Mouse (Mus musculus) brown adipose tissue, adult 24 weeks (tissue): ENCODE measurements around the gene Mgea5. TPM values are rescaled to one million over a fixed set of nuclear protein-coding genes. Genes with fewer than 3 reads are reported as not detected.

Experiments used
- H3K27ac ChIP-seq: fragments of 200-500 bp; replicated peaks from 2 replicates; pipeline ENCODE4 v1.5.1; 2012; ENCODE audit warnings: low read depth, mild to moderate bottlenecking, low read length
- H3K4me1 ChIP-seq: fragments of 200-500 bp; 2 replicates; pipeline ENCODE4 v1.6.1; 2012; ENCODE audit warnings: low read length, mixed read lengths; ENCODE audit not compliant: control insufficient read depth, insufficient read depth, insufficient read length
- H3K4me3 ChIP-seq: fragments of 200-500 bp; 2 replicates; pipeline ENCODE4 v1.5.1; 2012; ENCODE audit warnings: low read depth, mild to moderate bottlenecking, low read length, moderate library complexity; ENCODE audit not compliant: insufficient read depth
- polyA plus RNA-seq: library from polyadenylated mRNA; stranded (reverse); fragments of >200 nt; gene quantifications from 2 replicates; pipeline ENCODE4 v1.2.4, GENCODE M21; 2012; ENCODE audit not compliant: missing spikeins, insufficient read depth, insufficient read length

The Mgea5 gene
- 24.6 and 48.1 TPM in 2 replicates for polyA plus RNA-seq

- H3K4me1 ChIP-seq: peaks cover 13% of the 10 kb centered on the region; the same call in 1 of the 2 replicates
- peak within 1 kb of the TSS; percentile 97 for H3K4me3 ChIP-seq
- H3K27ac ChIP-seq: peak within 1 kb of the TSS; percentile 81
Measured at GRCm38 (mm10) chr19:45783181-45783932, at the start of gene Mgea5. Mgea5 (minus strand) TSS chr19:45783837.

- H3K4me3 ChIP-seq: no peak overlapping the region
- H3K4me1 ChIP-seq: no peaks in the 10 kb centered on the region
- H3K27ac ChIP-seq: no peak overlapping the region
Measured at GRCm38 (mm10) chr19:45830679-45831078, 47.0 kb upstream of the Mgea5 start.

GRCm38 (mm10) chr19:45827736-45828135 lies 44.1 kb upstream of the Mgea5 start:
- H3K27ac ChIP-seq: no peak overlapping the region
- no peaks in the 10 kb centered on the region for H3K4me1 ChIP-seq
- no peak overlapping the region for H3K4me3 ChIP-seq

GRCm38 (mm10) chr19:45827125-45827524 lies 43.5 kb upstream of the Mgea5 start:
- Histone ChIP-seq H3K4me3 (no peak overlapping the region), H3K4me1 (no peaks in the 10 kb centered on the region), H3K27ac (no peak overlapping the region)

GRCm38 (mm10) chr19:45826146-45826545 lies 42.5 kb upstream of the Mgea5 start:
- Histone ChIP-seq H3K4me3 (no peak overlapping the region), H3K27ac (no peak overlapping the region), H3K4me1 (peaks cover 4% of the 10 kb centered on the region; the same call in 1 of the 2 replicates)

GRCm38 (mm10) chr19:45821832-45822231 lies 38.2 kb upstream of the Mgea5 start:
- no peak overlapping the region for H3K27ac ChIP-seq
- H3K4me3 ChIP-seq: no peak overlapping the region
- peaks cover 8% of the 10 kb centered on the region; the same call in 1 of the 2 replicates for H3K4me1 ChIP-seq

GRCm38 (mm10) chr19:45817816-45818490 lies 34.3 kb upstream of the Mgea5 start:
- Histone ChIP-seq H3K27ac (no peak overlapping the region), H3K4me3 (no peak overlapping the region), H3K4me1 (peaks cover 8% of the 10 kb centered on the region; the same call in 1 of the 2 replicates)

- no peak overlapping the region for H3K27ac ChIP-seq
- no peak overlapping the region for H3K4me3 ChIP-seq
- peaks cover 8% of the 10 kb centered on the region; the same call in 1 of the 2 replicates for H3K4me1 ChIP-seq
Measured at GRCm38 (mm10) chr19:45816727-45817126, 33.1 kb upstream of the Mgea5 start.

- Histone ChIP-seq H3K27ac (no peak within 1 kb of the TSS), H3K4me1 (peaks cover 3% of the 10 kb centered on the region; the same call in 1 of the 2 replicates), H3K4me3 (no peak within 1 kb of the TSS)
Measured at GRCm38 (mm10) chr19:45815831-45816405, 32.3 kb upstream of the Mgea5 start, which contains the start of gene Kcnip2. Kcnip2 (minus strand) TSS chr19:45816061.

GRCm38 (mm10) chr19:45815170-45815569 lies 31.5 kb upstream of the Mgea5 start:
- H3K4me1 ChIP-seq: no peaks in the 10 kb centered on the region
- no peak overlapping the region for H3K27ac ChIP-seq
- H3K4me3 ChIP-seq: no peak overlapping the region

- Histone ChIP-seq H3K27ac (no peak overlapping the region), H3K4me3 (no peak overlapping the region)
Measured at GRCm38 (mm10) chr19:45813801-45814200, 30.2 kb upstream of the Mgea5 start.

GRCm38 (mm10) chr19:45813263-45813662 lies 29.6 kb upstream of the Mgea5 start:
- no peak overlapping the region for H3K4me3 ChIP-seq
- H3K27ac ChIP-seq: no peak overlapping the region
- no peaks in the 10 kb centered on the region for H3K4me1 ChIP-seq

More at GRCm38 (mm10) chr19:45813801-45814200, 30.2 kb upstream of the Mgea5 start:
- no peaks in the 10 kb centered on the region for H3K4me1 ChIP-seq

GRCm38 (mm10) chr19:45812673-45813252 lies 29.1 kb upstream of the Mgea5 start:
- Histone ChIP-seq H3K4me1 (no peaks in the 10 kb centered on the region), H3K4me3 (no peak overlapping the region), H3K27ac (no peak overlapping the region)

GRCm38 (mm10) chr19:45812115-45812514 lies 28.5 kb upstream of the Mgea5 start:
- Histone ChIP-seq H3K4me1 (no peaks in the 10 kb centered on the region), H3K4me3 (peak overlapping the region; percentile 4; the same call in 1 of the 2 replicates), H3K27ac (no peak overlapping the region)
